ENCODE assay signal across 15 mouse cellular contexts in genomic region chr2:105128564-105128963, GRCm38 (mm10). TPM values are rescaled to one million over a fixed set of nuclear protein-coding genes. Genes with fewer than 3 reads are reported as not detected.
DNase-seq lines count a peak whose midpoint lies in the region; ATAC-seq lines count a peak whose summit lies in the region.
"Had no signal": no experiment of that assay in that cellular context is flagged by ENCODE, and none has a peak within 500 bp of the region (broad histone marks: within the 10 kb centered on the region; RNA-seq: fewer than 3 reads in every experiment).

No protein-coding gene starts in this region.

- DNase-seq in heart, postnatal 36 days: no peak
- DNase-seq in lung, postnatal 14 days: no peak
- DNase-seq in intestine, embryonic 14.5 days (ENCODE audit: low spot score): peak; percentile 71
- DNase-seq in adrenal gland, adult 18-20 months (ENCODE audit: low spot score in 2 of 2): no peak
- DNase-seq: adrenal gland, postnatal 14 days; lung, adult 18-20 months had no signal

- peak overlapping the region; percentile 47 for H3K4me3 ChIP-seq in heart, embryonic 11.5 days (ENCODE audit: low read depth, low read length)
- H3K4me3 ChIP-seq in lung, embryonic 15.5 days: peak overlapping the region; percentile 33
- peak overlapping the region; percentile 38 for H3K4me3 ChIP-seq in intestine, embryonic 14.5 days (ENCODE audit: low read depth, low read length)
- H3K4me3 ChIP-seq in liver, embryonic 16.5 days (ENCODE audit: low read depth, low read length): peak overlapping the region; percentile 15; the same call in 1 of the 2 replicates
- H3K4me3 ChIP-seq: embryonic facial prominence, embryonic 13.5 days; hindbrain, embryonic 12.5 days had no signal

- ATAC-seq in heart, embryonic 11.5 days (replicated peaks; ENCODE audit: insufficient number of reproducible peaks, low FRiP score, low TSS enrichment): no peak
- ATAC-seq in lung, embryonic 15.5 days (ENCODE audit: borderline replicate concordance, extremely low read depth, low FRiP score, low TSS enrichment): no peak
- ATAC-seq in intestine, embryonic 14.5 days (replicated peaks; ENCODE audit: low FRiP score, low TSS enrichment, low read depth): no peak
- no peak for ATAC-seq in liver, embryonic 16.5 days (ENCODE audit: low read depth)
- ATAC-seq: CD4-positive, CD25-positive, alpha-beta regulatory T cell, adult 4 months; Patski had no signal

- no peaks in the 10 kb centered on the region for H3K9me3 ChIP-seq in heart, embryonic 11.5 days (replicated peaks; ENCODE audit: control insufficient read depth, low read length)
- H3K9me3 ChIP-seq in lung, embryonic 15.5 days: no peaks in the 10 kb centered on the region
- H3K9me3 ChIP-seq in intestine, embryonic 14.5 days (ENCODE audit: control insufficient read depth, low read length): no peaks in the 10 kb centered on the region
- no peaks in the 10 kb centered on the region for H3K9me3 ChIP-seq in liver, embryonic 16.5 days (replicated peaks; ENCODE audit: control insufficient read depth, low read length)
- H3K9me3 ChIP-seq: embryonic facial prominence, embryonic 13.5 days; hindbrain, embryonic 12.5 days had no signal

- no peaks in the 10 kb centered on the region for H3K36me3 ChIP-seq in heart, embryonic 11.5 days (ENCODE audit: control insufficient read depth, insufficient read depth, low read length)
- H3K36me3 ChIP-seq in lung, embryonic 15.5 days: no peaks in the 10 kb centered on the region
- no peaks in the 10 kb centered on the region for H3K36me3 ChIP-seq in intestine, embryonic 14.5 days (ENCODE audit: control insufficient read depth, insufficient read depth, low read length)
- no peaks in the 10 kb centered on the region for H3K36me3 ChIP-seq in liver, embryonic 16.5 days (ENCODE audit: control insufficient read depth, insufficient read depth)
- H3K36me3 ChIP-seq: embryonic facial prominence, embryonic 13.5 days; hindbrain, embryonic 12.5 days had no signal

- H3K4me2 ChIP-seq in heart, embryonic 11.5 days: peak overlapping the region; percentile 55
- peak overlapping the region; percentile 29; the same call in 1 of the 2 replicates for H3K4me2 ChIP-seq in lung, embryonic 15.5 days
- peak overlapping the region; percentile 32 for H3K4me2 ChIP-seq in intestine, embryonic 14.5 days (ENCODE audit: low read length)
- H3K4me2 ChIP-seq in liver, embryonic 16.5 days (ENCODE audit: low read depth, low read length): peak overlapping the region; percentile 36
- H3K4me2 ChIP-seq: embryonic facial prominence, embryonic 13.5 days; hindbrain, embryonic 12.5 days had no signal

- intact Hi-C loops in heart, postnatal 36 days (cut with DNase I): loop anchor here (5.0 kb wide), 1 partner anchor 111 kb away; the partner anchor contains the start of gene Eif3m

- whole genome bisulfite sequencing in heart, embryonic 11.5 days (ENCODE audit: insufficient replicate concordance): 3% methylated on average over 12 of the region's 12 CpGs
- 4% methylated on average over 12 of the region's 12 CpGs for whole genome bisulfite sequencing in lung, embryonic 15.5 days
- WGBS in intestine, embryonic 14.5 days: 7% methylated on average over 12 of the region's 12 CpGs
- 4% methylated on average over 12 of the region's 12 CpGs for WGBS in liver, embryonic 16.5 days (ENCODE audit: insufficient replicate concordance)

- H3K9ac ChIP-seq in heart, embryonic 11.5 days (ENCODE audit: low read depth, low read length): peak overlapping the region; percentile 46; the same call in 1 of the 2 replicates
- no peak overlapping the region for H3K9ac ChIP-seq in lung, embryonic 15.5 days
- H3K9ac ChIP-seq in intestine, embryonic 14.5 days (ENCODE audit: low read length): 0 out of 2 replicates have a peak overlapping the region, but pooled peaks have one; percentile 14
- no peak overlapping the region for H3K9ac ChIP-seq in liver, embryonic 16.5 days (ENCODE audit: low read depth, low read length)
- H3K9ac ChIP-seq: embryonic facial prominence, embryonic 13.5 days; hindbrain, embryonic 12.5 days had no signal

- peaks cover 14% of the 10 kb centered on the region for H3K4me1 ChIP-seq in heart, embryonic 11.5 days (ENCODE audit: control insufficient read depth, insufficient read depth, low read length)
- peaks cover 22% of the 10 kb centered on the region for H3K4me1 ChIP-seq in lung, embryonic 15.5 days
- H3K4me1 ChIP-seq in intestine, embryonic 14.5 days (replicated peaks; ENCODE audit: control insufficient read depth, insufficient read depth, low read length): peaks cover 14% of the 10 kb centered on the region; the same call in 1 of the 2 replicates
- no peaks in the 10 kb centered on the region for H3K4me1 ChIP-seq in liver, embryonic 16.5 days (ENCODE audit: control insufficient read depth, low read depth, low read length)

- no peak overlapping the region for H3K27ac ChIP-seq in heart, embryonic 11.5 days (ENCODE audit: low read depth, low read length)
- no peak overlapping the region for H3K27ac ChIP-seq in lung, embryonic 15.5 days
- H3K27ac ChIP-seq in intestine, embryonic 14.5 days (ENCODE audit: low read depth): no peak overlapping the region
- H3K27ac ChIP-seq in liver, embryonic 16.5 days (ENCODE audit: low read length): no peak overlapping the region
- H3K27ac ChIP-seq: embryonic facial prominence, embryonic 13.5 days; hindbrain, embryonic 12.5 days had no signal

- peaks cover 94% of the 10 kb centered on the region for H3K27me3 ChIP-seq in heart, embryonic 11.5 days (ENCODE audit: control insufficient read depth, insufficient read depth, low read length)
- H3K27me3 ChIP-seq in lung, embryonic 15.5 days: peaks cover 100% of the 10 kb centered on the region
- peaks cover 97% of the 10 kb centered on the region for H3K27me3 ChIP-seq in intestine, embryonic 14.5 days (replicated peaks; ENCODE audit: control insufficient read depth, insufficient read depth, low read length)
- H3K27me3 ChIP-seq in liver, embryonic 16.5 days (ENCODE audit: control insufficient read depth, insufficient read depth, low read depth, low read length): peaks cover 100% of the 10 kb centered on the region
- H3K27me3 ChIP-seq: Patski had no signal

RNA-seq across cellular contexts. Expression of gene Wt1, which starts 2.2 kb away (rescaled TPM):
- 32.9 and 37.5 TPM in 2 replicates for polyA plus RNA-seq in heart, embryonic 11.5 days (2014; fragmentation: Nextera tagmentation; extraction: Ambion mirVana)
- 1 to 10 TPM; 5.2 to 6.9 TPM for total RNA-seq in heart, postnatal 36 days (2021)
- polyA plus RNA-seq in lung, embryonic 15.5 days (2015; fragmentation: Nextera tagmentation; extraction: Ambion mirVana): 5.4 and 7.9 TPM in 2 replicates
- 18.4 and 20.1 TPM in 2 replicates for polyA plus RNA-seq in intestine, embryonic 14.5 days (2014; fragmentation: Nextera tagmentation; extraction: Ambion mirVana)
- 0.89 and 1.1 TPM in 2 replicates for polyA plus RNA-seq in liver, embryonic 16.5 days (2015; fragmentation: Nextera tagmentation; extraction: Ambion mirVana)
- 1 to 10 TPM; 1.8 to 3.3 TPM for total RNA-seq in adrenal gland, adult 18-20 months (2021)
- polyA plus RNA-seq: CD4-positive, CD25-positive, alpha-beta regulatory T cell, adult 4 months had no signal

RNA-seq across cellular contexts. Expression of gene Gm11060, which starts 36.7 kb away (rescaled TPM):
- polyA plus RNA-seq in heart, embryonic 11.5 days (2014; fragmentation: Nextera tagmentation; extraction: Ambion mirVana): not detected in 2 replicates
- not detected for total RNA-seq in heart, postnatal 36 days (2021)
- polyA plus RNA-seq in lung, embryonic 15.5 days (2015; fragmentation: Nextera tagmentation; extraction: Ambion mirVana): not detected in 2 replicates
- not detected in 2 replicates for polyA plus RNA-seq in intestine, embryonic 14.5 days (2014; fragmentation: Nextera tagmentation; extraction: Ambion mirVana)
- not detected in 2 replicates for polyA plus RNA-seq in liver, embryonic 16.5 days (2015; fragmentation: Nextera tagmentation; extraction: Ambion mirVana)
- total RNA-seq in adrenal gland, adult 18-20 months (2021): not detected
- total RNA-seq: adrenal gland, postnatal 14 days; layer of hippocampus, postnatal 14 days had no signal
- polyA plus RNA-seq: CD4-positive, CD25-positive, alpha-beta regulatory T cell, adult 4 months; embryonic facial prominence, embryonic 13.5 days; frontal cortex, adult 2 months; hindbrain, embryonic 12.5 days; Patski had no signal

Comparison
In these comparisons a context has a peak if more than half of its experiments do, and no peak if none do; other contexts are left out.
1. H3K9ac ChIP-seq: peak in heart, embryonic 11.5 days (single experiment) and intestine, embryonic 14.5 days (single experiment); none in lung, embryonic 15.5 days (single experiment) and liver, embryonic 16.5 days (single experiment).
2. Peak in every context shown above with its lines, with median percentiles within 50 percentile points of each other: H3K4me2 ChIP-seq and H3K4me3 ChIP-seq.